Mouse (Mus musculus): Measurements from ENCODE around the gene Gm3532.
"Not testable (repeated sequence)": the region's sequence is repeated elsewhere in the genome, so short reads cannot be mapped to it uniquely, and the experiment has no call there.

The Gm3532 gene

DNA sequence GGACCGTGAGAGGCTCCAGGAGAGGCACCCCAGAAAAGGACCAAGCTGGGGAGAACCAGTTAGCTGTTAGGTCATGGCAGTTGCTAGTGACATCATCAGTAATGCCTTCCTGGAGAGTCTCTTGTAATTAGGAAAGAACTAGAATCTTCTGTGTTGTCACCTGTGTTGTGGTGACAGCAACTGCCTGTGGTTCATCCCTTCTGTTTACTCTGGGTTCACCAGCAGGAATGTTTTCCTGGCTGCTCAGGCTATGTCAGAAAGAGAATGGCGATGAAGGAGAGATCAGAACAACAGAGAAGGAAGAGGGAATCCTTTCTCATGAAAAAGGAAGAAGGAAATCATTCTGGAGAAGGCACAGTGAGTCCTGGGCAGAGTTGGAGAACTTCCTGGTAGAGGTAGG lies at the start of gene Gm3532:
TSS of gene Gm3532 (plus strand) at position 301 of the 400 bp plus-strand sequence.
- DNase-seq: not testable (repeated sequence)

DNA sequence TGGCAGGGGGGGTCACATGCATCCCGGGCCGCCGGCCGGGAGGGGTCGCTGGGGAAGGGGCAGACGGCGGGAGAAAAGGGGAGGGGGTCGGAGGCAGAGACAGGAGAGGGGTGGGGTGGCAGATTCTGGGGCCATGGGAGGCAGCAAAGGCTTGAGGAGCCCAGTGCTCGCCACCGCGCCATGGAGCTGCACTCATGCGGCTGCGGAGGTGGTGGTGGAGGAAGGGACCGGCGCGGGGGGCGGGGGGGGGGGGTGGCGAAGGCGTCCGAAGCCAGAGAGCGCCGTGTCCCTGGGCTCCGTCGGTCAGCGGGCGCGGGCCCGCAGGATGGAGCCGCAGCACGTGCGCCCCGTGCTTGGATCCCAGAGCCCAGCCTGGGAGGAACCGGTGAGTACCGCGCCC lies 36.9 kb upstream of the Gm3532 start, which contains the start of gene Gm3488:
TSS of gene Gm3488 (plus strand) at position 301 of the 400 bp plus-strand sequence.
- DNase-seq: not testable (repeated sequence)

Data from right cerebral cortex, postnatal 14 days (tissue).